Mouse (Mus musculus) frontal cortex, adult (tissue): ENCODE results near the gene Angptl7.
A peak's percentile ranks its signal among the peaks of the same experiment; 100 is the strongest.

Experiments
- ATAC-seq: cut with Nextera tagmentation; 2 replicates; pipeline ENCODE4 v1.9.2; 2017; ENCODE audit warnings: mild to moderate bottlenecking, moderate library complexity, mixed read lengths; ENCODE audit not compliant: low TSS enrichment

Angptl7 gene

GRCm38 (mm10) chr4:148495874-148496689, 4.2 kb downstream of the Angptl7 start:
- 0 out of 2 replicates have a peak, but pooled peaks have one; percentile 20 for ATAC-seq

GRCm38 (mm10) chr4:148495160-148495559, 5.1 kb downstream of the Angptl7 start:
- no peak for ATAC-seq

GRCm38 (mm10) chr4:148491448-148491847, 8.8 kb downstream of the Angptl7 start:
- ATAC-seq: peak; percentile 72

- peak; percentile 14; the same call in 1 of the 2 replicates for ATAC-seq
These were observed 9.8 kb downstream of the Angptl7 start for GRCm38 (mm10) chr4:148490502-148490901.

GRCm38 (mm10) chr4:148487841-148488240, 12.4 kb downstream of the Angptl7 start:
- ATAC-seq: no peak

GRCm38 (mm10) chr4:148484511-148484910, 15.7 kb downstream of the Angptl7 start:
- ATAC-seq: no peak

- no peak for ATAC-seq
These were observed 18.6 kb downstream of the Angptl7 start for GRCm38 (mm10) chr4:148481557-148482168.

- no peak for ATAC-seq
These were observed 20.0 kb downstream of the Angptl7 start for GRCm38 (mm10) chr4:148480245-148480644.

- no peak for ATAC-seq
These were observed 26.8 kb downstream of the Angptl7 start for GRCm38 (mm10) chr4:148473496-148473895.

- no peak for ATAC-seq
These were observed 27.7 kb downstream of the Angptl7 start for GRCm38 (mm10) chr4:148472436-148473174.

GRCm38 (mm10) chr4:148471363-148471806, 28.9 kb downstream of the Angptl7 start:
- no peak for ATAC-seq

- ATAC-seq: no peak
These were observed 30.6 kb downstream of the Angptl7 start for GRCm38 (mm10) chr4:148469487-148470252.

GRCm38 (mm10) chr4:148468396-148468795, 31.9 kb downstream of the Angptl7 start:
- ATAC-seq: no peak

- 0 out of 2 replicates have a peak, but pooled peaks have one; percentile 32 for ATAC-seq
These were observed 33.7 kb downstream of the Angptl7 start for GRCm38 (mm10) chr4:148466511-148467079.

GRCm38 (mm10) chr4:148464869-148465268, 35.4 kb downstream of the Angptl7 start:
- ATAC-seq: no peak

- no peak for ATAC-seq
These were observed 36.0 kb downstream of the Angptl7 start for GRCm38 (mm10) chr4:148464301-148464700.

GRCm38 (mm10) chr4:148463208-148463960, 36.9 kb downstream of the Angptl7 start:
- ATAC-seq: no peak

GRCm38 (mm10) chr4:148462717-148463116, 37.5 kb downstream of the Angptl7 start:
- no peak for ATAC-seq

- ATAC-seq: no peak
These were observed 38.5 kb downstream of the Angptl7 start for GRCm38 (mm10) chr4:148461772-148462171.

GRCm38 (mm10) chr4:148460656-148461284, 39.5 kb downstream of the Angptl7 start:
- ATAC-seq: no peak
